Mouse (Mus musculus) ES-E14 (cell line): ENCODE results near the gene Filip1. TPM values are rescaled to one million over a fixed set of nuclear protein-coding genes. Genes with fewer than 3 reads are reported as not detected.

Experiments
- DNase-seq: peaks from one replicate; pipeline ENCODE4 v3.0.0-alpha.2; 2013; ENCODE audit warnings: low read depth, low spot score
- H3K27ac ChIP-seq: 2 replicates; pipeline ENCODE4 v1.5.1; 2012; ENCODE audit warnings: low read depth, mild to moderate bottlenecking, low read length, moderate library complexity, mixed read lengths; ENCODE audit not compliant: poor library complexity, insufficient read depth, severe bottlenecking
- H3K36me3 ChIP-seq: 2 replicates; pipeline ENCODE4 v1.6.1; 2012; ENCODE audit warnings: mild to moderate bottlenecking, low read length, moderate library complexity, mixed read lengths; ENCODE audit not compliant: control insufficient read depth, poor library complexity, insufficient read depth, severe bottlenecking
- H3K4me1 ChIP-seq, 2 experiments: fragments of 150-350 bp in 1 of 2; sonication (generic) in 1 of 2; 2 replicates each; pipeline ENCODE4 v1.6.1; 2012; ENCODE audit warnings: low read length in 2 of 2, mild to moderate bottlenecking in 1 of 2, mixed read lengths in 1 of 2; ENCODE audit not compliant: control insufficient read depth in 2 of 2, insufficient read depth in 2 of 2, poor library complexity in 1 of 2
- H3K4me3 ChIP-seq, 2 experiments: fragments of 150-350 bp in 1 of 2; sonication (generic) in 1 of 2; 2 replicates each; pipeline ENCODE4 v1.5.1; 2012; ENCODE audit warnings: low read length in 2 of 2, low read depth in 1 of 2, mild to moderate bottlenecking in 1 of 2, mixed read lengths in 1 of 2; ENCODE audit not compliant: insufficient read depth in 1 of 2, poor library complexity in 1 of 2, severe bottlenecking in 1 of 2
- H3K9ac ChIP-seq: 2 replicates; pipeline ENCODE4 v1.6.1; 2012; ENCODE audit warnings: low read depth, mild to moderate bottlenecking, low read length, mixed read lengths; ENCODE audit not compliant: poor library complexity, insufficient read depth, severe bottlenecking
- H3K9me3 ChIP-seq: fragments of 150-350 bp; sonication (generic); 2 replicates; pipeline ENCODE4 v1.6.1; 2012; ENCODE audit warnings: low read depth, mild to moderate bottlenecking, low read length; ENCODE audit not compliant: control insufficient read depth, insufficient read depth
- CHD2 ChIP-seq: IDR thresholded peaks from 2 replicates; pipeline ENCODE4 v1.6.1; 2014; ENCODE audit warnings: mild to moderate bottlenecking, low read depth, low read length, inconsistent platforms
- HCFC1 ChIP-seq: IDR thresholded peaks from 2 replicates; pipeline ENCODE4 v1.6.1; 2012; ENCODE audit warnings: low read length, inconsistent platforms, borderline replicate concordance; ENCODE audit not compliant: insufficient read depth
- MAFK ChIP-seq: IDR thresholded peaks from 2 replicates; pipeline ENCODE4 v1.6.1; 2014; ENCODE audit warnings: mild to moderate bottlenecking, low read depth, low read length, inconsistent platforms; ENCODE audit not compliant: insufficient read depth
- ZC3H11A ChIP-seq: IDR thresholded peaks from 2 replicates; pipeline ENCODE4 v1.6.1; 2012; ENCODE audit warnings: low read depth, mild to moderate bottlenecking, inconsistent platforms, low read length, borderline replicate concordance
- ZNF384 ChIP-seq: IDR thresholded peaks from 2 replicates; pipeline ENCODE4 v1.6.1; 2012; ENCODE audit warnings: low read depth, low read length, inconsistent platforms
- in situ Hi-C, 2 experiments: fragments of 600-800 bp; cut with MboI; formaldehyde crosslinking; loops; one replicate each; pipeline ENCODE4 v1.15.1; 2025; ENCODE audit warnings: low sequenced_read_pairs in 2 of 2, inconsistent platforms in 1 of 2; ENCODE audit not compliant: unreplicated experiment in 2 of 2
- total RNA-seq: library from RNA; depleted of rRNA; stranded (reverse); fragments of 300-350 nt; gene quantifications from 2 replicates; pipeline ENCODE4 v1.2.3, GENCODE M21; 2012

The Filip1 gene
- total RNA-seq, 1 experiment: 0.09 TPM

DNA sequence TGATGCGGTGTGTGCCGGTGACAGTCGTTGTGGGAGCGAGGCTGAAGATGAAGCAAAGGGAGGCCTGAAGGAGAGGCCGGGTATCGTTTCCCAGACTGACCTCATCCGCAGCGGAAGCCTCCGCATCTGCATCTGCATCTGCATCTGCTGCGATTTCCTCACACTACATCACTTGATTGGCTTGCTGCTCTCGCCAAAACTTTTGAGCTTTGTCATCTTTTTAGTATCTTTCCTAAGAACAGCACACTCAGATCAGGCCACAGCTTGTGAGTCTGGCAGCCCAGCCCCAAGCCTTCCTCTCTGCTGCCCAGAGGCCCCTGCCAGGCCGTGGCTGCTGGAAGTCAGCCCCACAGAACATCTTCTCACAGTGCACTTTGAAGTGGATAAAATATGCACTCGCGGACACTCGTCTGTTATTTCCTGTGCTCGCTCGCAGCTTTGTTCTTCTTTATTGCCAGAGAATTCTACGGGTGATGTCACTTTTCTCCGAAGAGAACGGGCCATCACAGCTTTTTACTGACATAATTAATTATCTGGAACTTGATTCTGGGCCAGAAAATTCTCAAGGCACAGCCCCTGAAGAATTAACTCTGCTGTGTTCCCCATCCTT, 137.0 kb downstream of the Filip1 start:
- H3K4me1 ChIP-seq: no peaks in the 10 kb centered on the region
- no peak overlapping the region for H3K27ac ChIP-seq
- TF ChIP-seq ZNF384 (no peak), MAFK (no peak), CHD2 (no peak), HCFC1 (no peak), ZC3H11A (no peak)
- no peak overlapping the region for H3K9ac ChIP-seq
- in situ Hi-C loops: no loop called here
- H3K4me3 ChIP-seq: no peak overlapping the region
- no peaks in the 10 kb centered on the region for H3K9me3 ChIP-seq
- H3K36me3 ChIP-seq: no peaks in the 10 kb centered on the region
- no peak for DNase-seq

DNA sequence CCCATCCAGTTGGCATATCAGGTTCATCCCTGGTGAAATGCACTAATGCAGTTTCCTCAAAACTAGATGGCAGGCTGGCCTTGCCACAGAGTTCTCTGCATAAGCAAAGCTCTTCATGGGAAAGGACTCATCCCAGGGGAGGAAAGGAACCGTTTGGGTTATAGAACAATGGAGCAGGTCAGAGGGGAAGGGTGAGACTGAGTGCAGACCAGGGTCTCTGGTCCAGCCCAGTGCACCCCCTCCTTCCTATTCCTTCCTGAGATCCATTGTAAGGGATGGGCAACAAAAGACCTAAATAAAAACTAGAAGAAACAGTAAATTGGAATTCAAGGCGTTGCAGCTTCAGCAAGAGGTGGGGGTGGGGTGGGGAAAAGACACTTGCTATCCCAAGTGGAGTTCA, 140.1 kb downstream of the Filip1 start:
- DNase-seq: no peak
- TF ChIP-seq HCFC1 (no peak), ZNF384 (no peak), MAFK (no peak), ZC3H11A (no peak), CHD2 (no peak)
- Histone ChIP-seq H3K9ac (no peak overlapping the region), H3K4me3 (no peak overlapping the region), H3K36me3 (no peaks in the 10 kb centered on the region), H3K9me3 (no peaks in the 10 kb centered on the region), H3K27ac (no peak overlapping the region), H3K4me1 (no peaks in the 10 kb centered on the region)
- in situ Hi-C loops: no loop called here

DNA sequence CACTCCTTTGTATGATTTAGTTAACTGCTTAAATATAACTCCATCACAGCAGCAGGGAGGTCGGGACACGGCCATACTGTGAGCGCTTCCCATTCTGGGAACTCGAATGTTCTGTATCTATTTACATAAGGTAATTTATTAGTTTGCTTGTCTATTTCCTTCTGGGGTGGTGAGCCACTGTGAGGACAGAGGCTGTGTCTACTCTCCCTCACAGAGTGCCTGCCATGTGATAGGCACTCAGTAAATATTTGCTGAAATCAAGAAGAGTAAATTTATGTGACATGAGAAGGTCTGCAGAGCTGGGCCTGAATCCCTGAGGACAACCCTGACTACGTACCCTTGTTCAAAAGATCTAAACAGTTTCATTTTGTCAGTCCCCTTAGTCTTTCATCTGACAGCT, 143.1 kb downstream of the Filip1 start:
- Histone ChIP-seq H3K9me3 (no peaks in the 10 kb centered on the region), H3K4me3 (no peak overlapping the region), H3K9ac (no peak overlapping the region), H3K4me1 (no peaks in the 10 kb centered on the region), H3K36me3 (no peaks in the 10 kb centered on the region), H3K27ac (no peak overlapping the region)
- no peak for DNase-seq
- in situ Hi-C loops: no loop called here
- TF ChIP-seq ZC3H11A (no peak), CHD2 (no peak), MAFK (no peak), HCFC1 (no peak), ZNF384 (no peak)

GRCm38 (mm10) chr9:79865998-79866397, 146.7 kb downstream of the Filip1 start:
- Histone ChIP-seq H3K4me1 (no peaks in the 10 kb centered on the region), H3K4me3 (no peak overlapping the region), H3K9ac (no peak overlapping the region), H3K27ac (no peak overlapping the region), H3K36me3 (no peaks in the 10 kb centered on the region), H3K9me3 (no peaks in the 10 kb centered on the region)
- TF ChIP-seq MAFK: no peak
- no peak for TF ChIP-seq ZNF384
- TF ChIP-seq ZC3H11A: no peak
- no peak for TF ChIP-seq CHD2
- TF ChIP-seq HCFC1: no peak
- DNase-seq: peak; percentile 17
- in situ Hi-C loops: no loop called here

DNA sequence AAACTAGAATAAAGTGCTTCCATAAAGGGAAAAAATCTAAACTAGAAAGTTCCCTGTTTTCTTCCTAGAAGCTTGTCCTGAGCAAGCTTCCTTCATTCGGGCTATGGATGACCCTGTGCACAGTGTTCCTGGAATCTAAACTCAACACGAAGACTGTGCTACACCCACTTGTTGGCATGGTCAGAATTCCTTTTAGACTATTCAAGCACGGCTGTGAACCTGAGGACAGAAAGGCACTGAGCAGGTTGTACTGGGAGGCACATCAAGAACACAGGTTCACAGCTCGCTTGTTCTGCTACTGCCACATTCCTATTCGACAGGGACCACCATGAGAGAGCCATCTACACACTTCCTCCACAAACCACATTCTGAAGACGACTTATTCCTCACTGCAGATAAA, 150.1 kb downstream of the Filip1 start:
- Histone ChIP-seq H3K27ac (no peak overlapping the region), H3K36me3 (no peaks in the 10 kb centered on the region), H3K9ac (no peak overlapping the region), H3K4me3 (no peak overlapping the region), H3K4me1 (no peaks in the 10 kb centered on the region), H3K9me3 (no peaks in the 10 kb centered on the region)
- no peak for DNase-seq
- no peak for TF ChIP-seq ZNF384
- no peak for TF ChIP-seq HCFC1
- TF ChIP-seq CHD2: no peak
- TF ChIP-seq MAFK: no peak
- no peak for TF ChIP-seq ZC3H11A
- in situ Hi-C loops: no loop called here
